In genomic region chr17:23773676-23774075, GRCm38 (mm10) we compare ENCODE assay signal across 19 mouse cellular contexts. TPM values are rescaled to one million over a fixed set of nuclear protein-coding genes. Genes with fewer than 3 reads are reported as not detected.
"Had no signal": no experiment of that assay in that cellular context is flagged by ENCODE, and none has a peak within 500 bp of the region (broad histone marks: within the 10 kb centered on the region; RNA-seq: fewer than 3 reads in every experiment).

No protein-coding gene starts in this region.

- H3K9ac ChIP-seq: forebrain, postnatal 0 days; heart, embryonic 12.5 days; hindbrain, embryonic 15.5 days; kidney, embryonic 15.5 days; limb, embryonic 13.5 days; limb, embryonic 15.5 days had no signal

- H3K27ac ChIP-seq: heart, adult 2 months; hindbrain, embryonic 12.5 days; hindbrain, embryonic 15.5 days; hindbrain, postnatal 0 days; kidney, embryonic 15.5 days; kidney, postnatal 0 days; limb, embryonic 13.5 days; limb, embryonic 15.5 days had no signal

- H3K4me2 ChIP-seq: heart, embryonic 12.5 days; hindbrain, embryonic 12.5 days; kidney, embryonic 15.5 days; limb, embryonic 13.5 days; limb, embryonic 15.5 days had no signal

- H3K27me3 ChIP-seq: heart, embryonic 12.5 days; hindbrain, embryonic 12.5 days; hindbrain, embryonic 15.5 days; kidney, embryonic 15.5 days; limb, embryonic 13.5 days; limb, embryonic 15.5 days had no signal

- H3K4me3 ChIP-seq: heart, adult 2 months; heart, embryonic 12.5 days; hindbrain, embryonic 12.5 days; hindbrain, embryonic 15.5 days; kidney, embryonic 15.5 days; limb, embryonic 13.5 days; limb, embryonic 15.5 days had no signal

- H3K9me3 ChIP-seq: heart, embryonic 12.5 days; hindbrain, embryonic 12.5 days; hindbrain, embryonic 15.5 days; kidney, embryonic 15.5 days; limb, embryonic 13.5 days; limb, embryonic 15.5 days had no signal

- H3K36me3 ChIP-seq: hindbrain, embryonic 15.5 days; limb, embryonic 15.5 days had no signal

RNA-seq across cellular contexts. Expression of gene Flywch2, which starts 12.2 kb away (rescaled TPM):
- total RNA-seq: gastrocnemius, adult 18-20 months; gastrocnemius, adult 8-10 months had no signal

RNA-seq across cellular contexts. Expression of gene Kremen2, which starts 28.0 kb away (rescaled TPM):
- total RNA-seq: gastrocnemius, adult 18-20 months; gastrocnemius, adult 8-10 months; gastrocnemius, postnatal 14 days; gastrocnemius, postnatal 36 days; heart, adult 2 months; heart, postnatal 10 days; heart, postnatal 36 days; hematopoietic stem cell, adult 5-6 weeks; liver, adult 2 months had no signal
- polyA plus RNA-seq: heart, embryonic 14.5 days had no signal
